Mouse (Mus musculus) limb, embryonic 11.5 days (tissue): Measurements from ENCODE around the gene Epb41l5. TPM values are rescaled to one million over a fixed set of nuclear protein-coding genes. Genes with fewer than 3 reads are reported as not detected.
A peak's percentile ranks its signal among the peaks of the same experiment; 100 is the strongest.

ENCODE experiments used
- ATAC-seq: fragments of 200-750 bp; cut with Nextera tagmentation; 2 replicates; pipeline ENCODE4 v1.8.0; 2017; ENCODE audit warnings: low read depth; ENCODE audit not compliant: insufficient number of reproducible peaks, low FRiP score, low TSS enrichment
- DNase-seq: peaks from one replicate; pipeline ENCODE4 v3.0.0-alpha.2; 2015; ENCODE audit warnings: low spot score
- H3K27ac ChIP-seq: fragments of 300-500 bp; sonication (generic); replicated peaks from 2 replicates; pipeline ENCODE4 v1.5.1; 2014; ENCODE audit warnings: low read depth, mild to moderate bottlenecking, low read length
- H3K27me3 ChIP-seq: fragments of 300-500 bp; sonication (generic); 2 replicates; pipeline ENCODE4 v1.6.1; 2014; ENCODE audit warnings: mild to moderate bottlenecking, low read length, mixed read lengths; ENCODE audit not compliant: control insufficient read depth, insufficient read depth
- H3K36me3 ChIP-seq: fragments of 300-500 bp; sonication (generic); 2 replicates; pipeline ENCODE4 v1.6.1; 2014; ENCODE audit warnings: mild to moderate bottlenecking, low read length, moderate library complexity, mixed read lengths; ENCODE audit not compliant: control insufficient read depth, insufficient read depth
- H3K4me1 ChIP-seq: fragments of 300-500 bp; sonication (generic); 2 replicates; pipeline ENCODE4 v1.6.1; 2014; ENCODE audit warnings: low read length, mixed read lengths; ENCODE audit not compliant: control insufficient read depth, insufficient read depth
- H3K4me2 ChIP-seq: fragments of 300-500 bp; sonication (generic); 2 replicates; pipeline ENCODE4 v1.6.1; 2014; ENCODE audit warnings: low read depth, mild to moderate bottlenecking, moderate library complexity; ENCODE audit not compliant: severe bottlenecking
- H3K4me3 ChIP-seq: fragments of 300-500 bp; sonication (generic); 2 replicates; pipeline ENCODE4 v1.5.1; 2014; ENCODE audit warnings: low read depth, low read length
- H3K9ac ChIP-seq: fragments of 300-500 bp; sonication (generic); 2 replicates; pipeline ENCODE4 v1.6.1; 2014; ENCODE audit warnings: mild to moderate bottlenecking, low read length
- H3K9me3 ChIP-seq: fragments of 300-500 bp; sonication (generic); 2 replicates; pipeline ENCODE4 v1.6.1; 2016; ENCODE audit warnings: low read length; ENCODE audit not compliant: control insufficient read depth
- WGBS: fragments of 180-500 bp; shearing (Covaris S2); extraction: QIAGEN DNeasy Blood & Tissue Kit; methylation state at CpG from one replicate; pipeline ENCODE4 v1.1.7; 2014; 5-methylcytosine and 5-hydroxymethylcytosine counted together
- polyA plus RNA-seq: library from polyadenylated mRNA; unstranded; fragments of >200 nt; fragmentation: Nextera tagmentation; extraction: Ambion mirVana; gene quantifications from 2 replicates; pipeline ENCODE4 v1.2.1, GENCODE M21; 2014

Epb41l5 gene
- polyA plus RNA-seq, 1 experiment from 2014 or later: 22.2 TPM

GRCm38 (mm10) chr1:119545671-119546070 lies 103.1 kb downstream of the Epb41l5 start:
- Histone ChIP-seq H3K36me3 (no peaks in the 10 kb centered on the region; the same call in 1 of the 2 replicates), H3K9ac (no peak overlapping the region), H3K4me2 (no peak overlapping the region), H3K4me1 (no peaks in the 10 kb centered on the region), H3K27me3 (no peaks in the 10 kb centered on the region), H3K27ac (no peak overlapping the region), H3K4me3 (no peak overlapping the region), H3K9me3 (no peaks in the 10 kb centered on the region)
- no peak for ATAC-seq
- 88% methylated on average over 4 of the region's 4 CpGs for WGBS
- peak; percentile 16 for DNase-seq

GRCm38 (mm10) chr1:119545164-119545563 lies 103.6 kb downstream of the Epb41l5 start:
- Histone ChIP-seq H3K4me3 (no peak overlapping the region), H3K27me3 (no peaks in the 10 kb centered on the region), H3K4me2 (no peak overlapping the region), H3K9me3 (no peaks in the 10 kb centered on the region), H3K36me3 (no peaks in the 10 kb centered on the region; the same call in 1 of the 2 replicates), H3K27ac (no peak overlapping the region), H3K9ac (no peak overlapping the region), H3K4me1 (no peaks in the 10 kb centered on the region)
- peak; percentile 6 for DNase-seq
- ATAC-seq: no peak
- WGBS: 81% methylated on average over 2 of the region's 2 CpGs

GRCm38 (mm10) chr1:119544611-119545155 lies 104.1 kb downstream of the Epb41l5 start:
- Histone ChIP-seq H3K9me3 (no peaks in the 10 kb centered on the region), H3K9ac (no peak overlapping the region), H3K36me3 (no peaks in the 10 kb centered on the region; the same call in 1 of the 2 replicates), H3K4me2 (no peak overlapping the region), H3K27ac (no peak overlapping the region), H3K4me3 (no peak overlapping the region), H3K4me1 (no peaks in the 10 kb centered on the region), H3K27me3 (no peaks in the 10 kb centered on the region)
- WGBS: 65% methylated on average over 5 of the region's 5 CpGs
- ATAC-seq: no peak
- DNase-seq: peak; percentile 33

- no peaks in the 10 kb centered on the region for H3K9me3 ChIP-seq
- 95% methylated on average over 6 of the region's 6 CpGs for WGBS
- H3K9ac ChIP-seq: no peak overlapping the region
- H3K4me3 ChIP-seq: no peak overlapping the region
- ATAC-seq: no peak
- no peak overlapping the region for H3K4me2 ChIP-seq
- DNase-seq: no peak
- H3K36me3 ChIP-seq: no peaks in the 10 kb centered on the region; the same call in 1 of the 2 replicates
- H3K4me1 ChIP-seq: no peaks in the 10 kb centered on the region
- H3K27me3 ChIP-seq: no peaks in the 10 kb centered on the region
- H3K27ac ChIP-seq: no peak overlapping the region
These were observed 105.5 kb downstream of the Epb41l5 start for GRCm38 (mm10) chr1:119543316-119543715.

GRCm38 (mm10) chr1:119541570-119541969 lies 107.2 kb downstream of the Epb41l5 start:
- DNase-seq (no peak), ATAC-seq (0 out of 2 replicates have a peak, but pooled peaks have one; percentile 48)
- H3K9me3 ChIP-seq: no peaks in the 10 kb centered on the region
- 79% methylated on average over 3 of the region's 3 CpGs for WGBS
- no peak overlapping the region for H3K4me2 ChIP-seq
- no peaks in the 10 kb centered on the region for H3K4me1 ChIP-seq
- H3K9ac ChIP-seq: no peak overlapping the region
- H3K4me3 ChIP-seq: no peak overlapping the region
- no peak overlapping the region for H3K27ac ChIP-seq
- no peaks in the 10 kb centered on the region for H3K27me3 ChIP-seq
- no peaks in the 10 kb centered on the region; the same call in 1 of the 2 replicates for H3K36me3 ChIP-seq

GRCm38 (mm10) chr1:119540836-119541557 lies 107.8 kb downstream of the Epb41l5 start:
- 86% methylated on average over 9 of the region's 9 CpGs for whole genome bisulfite sequencing

GRCm38 (mm10) chr1:119539252-119539651 lies 109.5 kb downstream of the Epb41l5 start:
- no peak overlapping the region for H3K4me2 ChIP-seq
- no peaks in the 10 kb centered on the region for H3K27me3 ChIP-seq
- no peaks in the 10 kb centered on the region for H3K36me3 ChIP-seq
- H3K27ac ChIP-seq: no peak overlapping the region
- no peak for ATAC-seq
- H3K9ac ChIP-seq: no peak overlapping the region
- no peak for DNase-seq
- WGBS: 70% methylated on average over 2 of the region's 2 CpGs
- no peaks in the 10 kb centered on the region for H3K9me3 ChIP-seq
- H3K4me1 ChIP-seq: no peaks in the 10 kb centered on the region
- H3K4me3 ChIP-seq: no peak overlapping the region

More at GRCm38 (mm10) chr1:119540836-119541557, 107.8 kb downstream of the Epb41l5 start:
- H3K27ac ChIP-seq: no peak overlapping the region
- no peak overlapping the region for H3K4me3 ChIP-seq
- H3K4me2 ChIP-seq: no peak overlapping the region
- H3K4me1 ChIP-seq: no peaks in the 10 kb centered on the region
- H3K9ac ChIP-seq: no peak overlapping the region
- DNase-seq: no peak
- no peaks in the 10 kb centered on the region for H3K9me3 ChIP-seq
- ATAC-seq: peak; percentile 37; the same call in 1 of the 2 replicates
- H3K36me3 ChIP-seq: no peaks in the 10 kb centered on the region
- no peaks in the 10 kb centered on the region for H3K27me3 ChIP-seq

GRCm38 (mm10) chr1:119537651-119538050 lies 111.1 kb downstream of the Epb41l5 start:
- H3K27me3 ChIP-seq: no peaks in the 10 kb centered on the region
- no peak overlapping the region for H3K27ac ChIP-seq
- H3K4me1 ChIP-seq: no peaks in the 10 kb centered on the region
- no peak overlapping the region for H3K4me3 ChIP-seq
- H3K36me3 ChIP-seq: no peaks in the 10 kb centered on the region
- no peak overlapping the region for H3K4me2 ChIP-seq
- no peak for ATAC-seq
- H3K9ac ChIP-seq: no peak overlapping the region
- 80% methylated on average over 6 of the region's 6 CpGs for WGBS
- no peaks in the 10 kb centered on the region for H3K9me3 ChIP-seq
- DNase-seq: no peak
